Mouse (Mus musculus) stomach, postnatal 0 days (tissue): ENCODE results near the gene Slc38a4. TPM values are rescaled to one million over a fixed set of nuclear protein-coding genes. Genes with fewer than 3 reads are reported as not detected.

Source experiments
- ATAC-seq: fragments of 200-750 bp; cut with Nextera tagmentation; 2 replicates; pipeline ENCODE4 v1.8.0; 2017; ENCODE audit not compliant: low FRiP score, low TSS enrichment
- DNase-seq: peaks from one replicate; pipeline ENCODE4 v3.0.0-alpha.2; 2016; ENCODE audit warnings: low spot score
- H3K27ac ChIP-seq: fragments of 300-500 bp; sonication (generic); replicated peaks from 2 replicates; pipeline ENCODE4 v1.5.1; 2014; ENCODE audit warnings: mild to moderate bottlenecking, control low read depth
- H3K27me3 ChIP-seq: fragments of 300-500 bp; sonication (generic); 2 replicates; pipeline ENCODE4 v1.6.1; 2014; ENCODE audit warnings: low read length; ENCODE audit not compliant: control insufficient read depth, insufficient read depth
- H3K36me3 ChIP-seq: fragments of 300-500 bp; sonication (generic); 2 replicates; pipeline ENCODE4 v1.6.1; 2014; ENCODE audit warnings: low read length, mixed read lengths; ENCODE audit not compliant: control insufficient read depth, insufficient read depth
- H3K4me1 ChIP-seq: fragments of 300-500 bp; sonication (generic); replicated peaks from 2 replicates; pipeline ENCODE4 v1.6.1; 2014; ENCODE audit warnings: antibody characterized with exemption; ENCODE audit not compliant: control insufficient read depth, insufficient read depth
- H3K4me2 ChIP-seq: fragments of 300-500 bp; sonication (generic); replicated peaks from 2 replicates; pipeline ENCODE4 v1.6.1; 2014; ENCODE audit warnings: low read depth, mild to moderate bottlenecking, control low read depth, moderate library complexity
- H3K4me3 ChIP-seq: fragments of 300-500 bp; sonication (generic); 2 replicates; pipeline ENCODE4 v1.5.1; 2014; ENCODE audit warnings: low read depth, low read length, control low read depth
- H3K9ac ChIP-seq: fragments of 300-500 bp; sonication (generic); 2 replicates; pipeline ENCODE4 v1.6.1; 2014; ENCODE audit warnings: mild to moderate bottlenecking, low read length, control low read depth, mixed read lengths
- H3K9me3 ChIP-seq: fragments of 300-500 bp; sonication (generic); 2 replicates; pipeline ENCODE4 v1.6.1; 2016; ENCODE audit warnings: low read length; ENCODE audit not compliant: control insufficient read depth
- CTCF ChIP-seq: IDR thresholded peaks from 2 replicates; pipeline ENCODE4 v1.5.1; 2016; ENCODE audit warnings: antibody characterized with exemption, low read depth, mild to moderate bottlenecking, moderate library complexity
- EP300 ChIP-seq: optimal IDR thresholded peaks from 2 replicates; pipeline ENCODE3; 2016; ENCODE audit warnings: antibody characterized with exemption
- WGBS: fragments of 180-500 bp; shearing (Covaris S2); extraction: QIAGEN DNeasy Blood & Tissue Kit; methylation state at CpG from one replicate; pipeline ENCODE4 v1.1.7; 2014; 5-methylcytosine and 5-hydroxymethylcytosine counted together
- polyA plus RNA-seq: library from polyadenylated mRNA; unstranded; fragments of >200 nt; fragmentation: Nextera tagmentation; extraction: Ambion mirVana; gene quantifications from 2 replicates; pipeline ENCODE4 v1.2.1, GENCODE M21; 2015

Gene Slc38a4
- polyA plus RNA-seq, 1 experiment from 2014 or later = 10.8 TPM

GRCm38 (mm10) chr15:97020221-97020620 lies 35.5 kb downstream of the Slc38a4 start:
- 69% methylated on average over 6 of the region's 6 CpGs for WGBS
- H3K4me1 ChIP-seq = no peaks in the 10 kb centered on the region
- H3K27ac ChIP-seq = no peak overlapping the region
- H3K9me3 ChIP-seq = no peaks in the 10 kb centered on the region
- H3K27me3 ChIP-seq = no peaks in the 10 kb centered on the region
- DNase-seq (no peak), ATAC-seq (no peak)
- H3K4me3 ChIP-seq = no peak overlapping the region
- H3K36me3 ChIP-seq = no peaks in the 10 kb centered on the region
- TF ChIP-seq CTCF = no peak
- TF ChIP-seq EP300 = no peak
- H3K4me2 ChIP-seq = no peak overlapping the region
- H3K9ac ChIP-seq = no peak overlapping the region

- peak overlapping the region; percentile 18; the same call in 1 of the 2 replicates for H3K4me2 ChIP-seq
- H3K27ac ChIP-seq = no peak overlapping the region
Observed at GRCm38 (mm10) chr15:97019323-97019722, 36.4 kb downstream of the Slc38a4 start.

GRCm38 (mm10) chr15:97017195-97017594 lies 38.6 kb downstream of the Slc38a4 start:
- Histone ChIP-seq H3K27ac (no peak overlapping the region), H3K9me3 (no peaks in the 10 kb centered on the region), H3K4me2 (no peak overlapping the region), H3K4me1 (no peaks in the 10 kb centered on the region), H3K36me3 (no peaks in the 10 kb centered on the region), H3K4me3 (no peak overlapping the region), H3K9ac (no peak overlapping the region), H3K27me3 (no peaks in the 10 kb centered on the region)
- ATAC-seq (no peak), DNase-seq (no peak)
- TF ChIP-seq CTCF (no peak), EP300 (no peak)
- WGBS = 88% methylated on average over 9 of the region's 9 CpGs

More at GRCm38 (mm10) chr15:97019323-97019722, 36.4 kb downstream of the Slc38a4 start:
- DNase-seq (no peak), ATAC-seq (no peak)
- 54% methylated on average over 11 of the region's 11 CpGs for WGBS
- TF ChIP-seq EP300 (no peak), CTCF (no peak)
- Histone ChIP-seq H3K9ac (no peak overlapping the region), H3K4me1 (no peaks in the 10 kb centered on the region), H3K27me3 (no peaks in the 10 kb centered on the region), H3K4me3 (no peak overlapping the region), H3K36me3 (no peaks in the 10 kb centered on the region), H3K9me3 (no peaks in the 10 kb centered on the region)

GRCm38 (mm10) chr15:97015036-97015596 lies 40.6 kb downstream of the Slc38a4 start:
- H3K9ac ChIP-seq = no peak overlapping the region
- H3K4me2 ChIP-seq = no peak overlapping the region
- WGBS = 79% methylated on average over 12 of the region's 12 CpGs
- no peaks in the 10 kb centered on the region for H3K9me3 ChIP-seq
- no peaks in the 10 kb centered on the region for H3K36me3 ChIP-seq
- ATAC-seq (no peak), DNase-seq (no peak)
- H3K4me3 ChIP-seq = no peak overlapping the region
- H3K27me3 ChIP-seq = no peaks in the 10 kb centered on the region
- TF ChIP-seq CTCF = no peak
- no peak for TF ChIP-seq EP300
- H3K4me1 ChIP-seq = no peaks in the 10 kb centered on the region
- H3K27ac ChIP-seq = no peak overlapping the region

- DNase-seq (no peak), ATAC-seq (no peak)
- Histone ChIP-seq H3K27ac (no peak overlapping the region), H3K4me2 (no peak overlapping the region), H3K9me3 (no peaks in the 10 kb centered on the region), H3K4me3 (no peak overlapping the region), H3K4me1 (no peaks in the 10 kb centered on the region), H3K27me3 (no peaks in the 10 kb centered on the region), H3K36me3 (no peaks in the 10 kb centered on the region), H3K9ac (no peak overlapping the region)
- no peak for TF ChIP-seq CTCF
- no peak for TF ChIP-seq EP300
- 69% methylated on average over 14 of the region's 14 CpGs for WGBS
Observed at GRCm38 (mm10) chr15:97011599-97012372, 44.0 kb downstream of the Slc38a4 start.

GRCm38 (mm10) chr15:97009271-97009670 lies 46.5 kb downstream of the Slc38a4 start:
- 76% methylated on average over 3 of the region's 3 CpGs for WGBS
- no peak for ATAC-seq

More at GRCm38 (mm10) chr15:97009271-97009670, 46.5 kb downstream of the Slc38a4 start:
- Histone ChIP-seq H3K4me2 (no peak overlapping the region), H3K9ac (no peak overlapping the region), H3K4me3 (no peak overlapping the region), H3K36me3 (no peaks in the 10 kb centered on the region), H3K9me3 (no peaks in the 10 kb centered on the region), H3K4me1 (no peaks in the 10 kb centered on the region), H3K27ac (no peak overlapping the region), H3K27me3 (no peaks in the 10 kb centered on the region)
- no peak for DNase-seq
- TF ChIP-seq EP300 = no peak
- TF ChIP-seq CTCF = no peak
